Mouse (Mus musculus): ENCODE data around the gene Mknk2. TPM values are rescaled to one million over a fixed set of nuclear protein-coding genes. Genes with fewer than 3 reads are reported as not detected.

The Mknk2 gene
- polyA plus RNA-seq, 1 experiment from 2014 or later = 110 TPM

- H3K9me3 ChIP-seq (ENCODE audit: low read depth, low read length) = no peaks in the 10 kb centered on the region
- TF ChIP-seq CTCF (IDR thresholded peaks at IDR 0.05; ENCODE audit: low read depth) = no peak
- WGBS = 87% methylated on average over 8 of the region's 8 CpGs
- peaks cover 22% of the 10 kb centered on the region for H3K4me1 ChIP-seq (ENCODE audit: insufficient read depth)
- DNase-seq = no peak
- peaks cover 19% of the 10 kb centered on the region; the same call in 1 of the 2 replicates for H3K36me3 ChIP-seq (ENCODE audit: insufficient read depth)
- no peak overlapping the region; the same call in 1 of the 2 replicates for H3K9ac ChIP-seq
- ATAC-seq (ENCODE audit: insufficient read depth) = no peak
- no peak overlapping the region for H3K27ac ChIP-seq (ENCODE audit: low read depth)
- no peak overlapping the region for H3K4me3 ChIP-seq (ENCODE audit: low read depth, low read length)
- no peaks in the 10 kb centered on the region for H3K27me3 ChIP-seq (ENCODE audit: insufficient read depth, low read length)
- no peak overlapping the region for H3K4me2 ChIP-seq
Observed at GRCm38 (mm10) chr10:80697393-80697787, 19.5 kb upstream of the Mknk2 start.

- Histone ChIP-seq H3K36me3 (ENCODE audit: insufficient read depth) (peaks cover 19% of the 10 kb centered on the region; the same call in 1 of the 2 replicates), H3K4me1 (ENCODE audit: insufficient read depth) (peaks cover 22% of the 10 kb centered on the region), H3K4me3 (ENCODE audit: low read depth, low read length) (no peak overlapping the region), H3K9ac (peak overlapping the region; percentile 34; the same call in 1 of the 2 replicates), H3K4me2 (no peak overlapping the region), H3K27me3 (ENCODE audit: insufficient read depth, low read length) (no peaks in the 10 kb centered on the region), H3K27ac (ENCODE audit: low read depth) (peak overlapping the region; percentile 65), H3K9me3 (ENCODE audit: low read depth, low read length) (no peaks in the 10 kb centered on the region)
- no peak for ATAC-seq (ENCODE audit: insufficient read depth)
- no peak for DNase-seq
- no peak for TF ChIP-seq CTCF (IDR thresholded peaks at IDR 0.05; ENCODE audit: low read depth)
- 44% methylated on average over 11 of the region's 12 CpGs for WGBS
Observed at GRCm38 (mm10) chr10:80696502-80697392, 18.8 kb upstream of the Mknk2 start.

GRCm38 (mm10) chr10:80695801-80696501 is 18.0 kb upstream of the Mknk2 start:
- WGBS = 49% methylated on average over 10 of the region's 10 CpGs
- no peaks in the 10 kb centered on the region for H3K9me3 ChIP-seq (ENCODE audit: low read depth, low read length)
- H3K27me3 ChIP-seq (ENCODE audit: insufficient read depth, low read length) = no peaks in the 10 kb centered on the region
- DNase-seq (peak; percentile 22), ATAC-seq (ENCODE audit: insufficient read depth) (no peak)
- H3K4me3 ChIP-seq (ENCODE audit: low read depth, low read length) = no peak overlapping the region
- peaks cover 22% of the 10 kb centered on the region; the same call in 1 of the 2 replicates for H3K36me3 ChIP-seq (ENCODE audit: insufficient read depth)
- no peak for TF ChIP-seq CTCF (IDR thresholded peaks at IDR 0.05; ENCODE audit: low read depth)
- H3K4me2 ChIP-seq = no peak overlapping the region
- no peak overlapping the region; the same call in 1 of the 2 replicates for H3K9ac ChIP-seq
- H3K27ac ChIP-seq (ENCODE audit: low read depth) = peak overlapping the region; percentile 65
- H3K4me1 ChIP-seq (ENCODE audit: insufficient read depth) = peaks cover 22% of the 10 kb centered on the region

- H3K4me3 ChIP-seq (ENCODE audit: low read depth, low read length) = no peak overlapping the region
- H3K36me3 ChIP-seq (ENCODE audit: insufficient read depth) = peaks cover 29% of the 10 kb centered on the region
- H3K4me2 ChIP-seq = no peak overlapping the region
- H3K27ac ChIP-seq (ENCODE audit: low read depth) = 0 out of 2 replicates have a peak overlapping the region, but pooled peaks have one; percentile 65
- no peak for TF ChIP-seq CTCF (IDR thresholded peaks at IDR 0.05; ENCODE audit: low read depth)
- no peak for ATAC-seq (ENCODE audit: insufficient read depth)
- 72% methylated on average over 2 of the region's 2 CpGs for WGBS
- no peak overlapping the region for H3K9ac ChIP-seq
- no peaks in the 10 kb centered on the region for H3K27me3 ChIP-seq (ENCODE audit: insufficient read depth, low read length)
- DNase-seq = peak; percentile 38
- H3K9me3 ChIP-seq (ENCODE audit: low read depth, low read length) = no peaks in the 10 kb centered on the region
- peaks cover 15% of the 10 kb centered on the region for H3K4me1 ChIP-seq (ENCODE audit: insufficient read depth)
Observed at GRCm38 (mm10) chr10:80695186-80695585, 17.3 kb upstream of the Mknk2 start.

GRCm38 (mm10) chr10:80694159-80694938 is 16.4 kb upstream of the Mknk2 start:
- Histone ChIP-seq H3K36me3 (ENCODE audit: insufficient read depth) (peaks cover 37% of the 10 kb centered on the region), H3K27ac (ENCODE audit: low read depth) (no peak overlapping the region), H3K9ac (no peak overlapping the region), H3K27me3 (ENCODE audit: insufficient read depth, low read length) (no peaks in the 10 kb centered on the region), H3K4me2 (no peak overlapping the region), H3K4me3 (ENCODE audit: low read depth, low read length) (no peak overlapping the region), H3K9me3 (ENCODE audit: low read depth, low read length) (no peaks in the 10 kb centered on the region), H3K4me1 (ENCODE audit: insufficient read depth) (peaks cover 10% of the 10 kb centered on the region)
- DNase-seq = no peak
- no peak for ATAC-seq (ENCODE audit: insufficient read depth)
- no peak for TF ChIP-seq CTCF (IDR thresholded peaks at IDR 0.05; ENCODE audit: low read depth)
- WGBS = 84% methylated on average over 13 of the region's 13 CpGs

- H3K4me1 ChIP-seq (ENCODE audit: insufficient read depth) = peaks cover 10% of the 10 kb centered on the region
- DNase-seq = no peak
- TF ChIP-seq CTCF (IDR thresholded peaks at IDR 0.05; ENCODE audit: low read depth) = no peak
- no peaks in the 10 kb centered on the region for H3K27me3 ChIP-seq (ENCODE audit: insufficient read depth, low read length)
- no peak overlapping the region for H3K4me3 ChIP-seq (ENCODE audit: low read depth, low read length)
- no peak overlapping the region for H3K9ac ChIP-seq
- no peak for ATAC-seq (ENCODE audit: insufficient read depth)
- WGBS = 81% methylated on average over 12 of the region's 12 CpGs
- no peaks in the 10 kb centered on the region for H3K9me3 ChIP-seq (ENCODE audit: low read depth, low read length)
- no peak overlapping the region for H3K27ac ChIP-seq (ENCODE audit: low read depth)
- H3K4me2 ChIP-seq = no peak overlapping the region
- H3K36me3 ChIP-seq (ENCODE audit: insufficient read depth) = peaks cover 40% of the 10 kb centered on the region
Observed at GRCm38 (mm10) chr10:80693401-80694045, 15.6 kb upstream of the Mknk2 start.

Measured in lung, embryonic 14.5 days (tissue).